Mouse (Mus musculus) embryo, embryonic 10 days (tissue): Measurements from ENCODE around the gene Igf1r.

Experiments
- DNase-seq: peaks from one replicate; pipeline ENCODE4 v3.0.0-alpha.2; 2015; ENCODE audit warnings: low spot score

The Igf1r gene

DNA sequence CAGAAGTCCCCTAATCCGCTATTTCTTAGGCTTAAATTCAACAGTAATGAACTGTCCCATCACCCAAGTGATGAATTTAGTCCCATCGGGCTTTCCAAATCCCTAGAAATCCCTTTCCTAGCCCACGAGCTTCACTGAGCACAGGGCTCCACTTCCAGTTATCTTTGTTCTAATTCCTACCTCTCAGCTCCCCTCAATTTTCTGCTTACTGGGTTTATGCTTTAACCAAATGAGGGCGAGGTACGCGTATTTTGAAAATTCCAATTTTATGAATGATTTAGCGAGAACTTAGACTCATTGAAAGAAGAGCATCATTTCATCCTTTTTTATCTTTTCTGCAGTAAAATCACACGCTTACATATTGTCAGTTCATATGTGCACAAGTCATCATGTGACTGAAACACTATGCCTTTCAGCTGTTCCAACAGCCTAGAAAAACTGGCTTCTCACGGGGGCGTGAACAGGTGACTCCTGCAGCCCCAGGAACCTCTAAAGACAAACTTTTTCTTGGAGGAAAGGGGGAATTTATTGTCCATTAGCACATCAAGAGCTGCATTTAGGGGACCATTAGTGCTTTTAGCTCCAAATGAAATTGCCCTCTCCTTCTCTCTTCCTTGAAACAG lies 100.5 kb downstream of the Igf1r start:
- DNase-seq, result no peak

DNA sequence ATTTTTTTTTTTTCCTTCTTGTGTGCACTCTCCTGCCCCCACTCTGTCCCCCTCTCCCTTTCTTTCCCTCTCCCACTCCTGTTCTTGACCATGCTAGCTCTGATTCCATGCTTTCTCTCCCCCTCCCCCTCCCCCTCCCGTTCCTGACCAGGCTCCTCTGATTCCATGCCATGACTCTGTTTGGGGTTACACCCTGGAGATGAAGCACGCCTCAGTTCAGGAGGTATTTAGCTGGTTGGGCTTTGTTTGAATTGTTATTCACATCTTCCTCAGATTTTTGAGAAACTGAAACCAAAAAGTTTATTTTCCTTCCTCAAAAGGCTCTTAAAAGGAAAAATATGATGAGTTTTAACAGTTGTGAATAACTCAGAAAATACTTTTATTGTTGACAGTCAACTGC lies 101.9 kb downstream of the Igf1r start:
- no peak for DNase-seq

DNA sequence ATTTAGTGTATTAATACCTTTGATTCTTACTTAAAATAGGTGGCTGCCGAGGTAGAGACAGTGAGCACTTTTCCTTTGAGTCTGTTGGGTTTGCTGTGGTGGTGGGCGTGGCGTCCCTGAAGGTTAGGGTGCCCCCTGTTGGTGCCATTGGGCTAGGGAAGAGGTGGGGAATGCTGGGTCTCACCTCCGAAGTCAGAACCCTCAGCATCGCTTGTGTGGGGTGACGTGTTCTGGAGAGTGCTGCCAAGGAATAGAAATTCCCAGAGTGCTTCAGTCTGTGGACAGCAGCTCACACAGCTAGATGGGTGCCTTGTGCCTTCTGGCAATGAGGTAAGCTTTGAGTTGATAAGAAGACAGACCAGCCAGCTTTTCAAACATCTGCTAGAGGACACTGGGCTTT lies 102.3 kb downstream of the Igf1r start:
- DNase-seq, result no peak

DNA sequence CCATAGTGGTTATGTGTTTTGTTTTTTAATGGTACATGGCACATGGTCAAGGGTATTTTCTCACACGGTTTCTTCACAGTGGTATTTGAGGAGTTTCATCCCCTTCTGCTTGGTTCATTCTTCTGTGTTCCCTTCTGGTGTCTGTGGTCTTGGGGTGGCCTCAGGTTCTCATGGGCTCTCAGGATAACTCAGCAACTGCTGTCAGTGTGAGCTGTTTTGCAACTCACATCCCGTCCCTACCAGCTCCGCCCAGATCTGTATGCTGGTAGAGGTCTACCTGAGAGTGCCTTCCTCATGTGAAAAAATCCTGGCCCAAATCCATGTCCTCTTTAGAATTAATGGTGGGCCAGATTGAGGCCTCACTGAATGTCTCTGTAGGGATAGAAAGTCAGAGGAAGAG lies 104.4 kb downstream of the Igf1r start:
- DNase-seq, result no peak

DNA sequence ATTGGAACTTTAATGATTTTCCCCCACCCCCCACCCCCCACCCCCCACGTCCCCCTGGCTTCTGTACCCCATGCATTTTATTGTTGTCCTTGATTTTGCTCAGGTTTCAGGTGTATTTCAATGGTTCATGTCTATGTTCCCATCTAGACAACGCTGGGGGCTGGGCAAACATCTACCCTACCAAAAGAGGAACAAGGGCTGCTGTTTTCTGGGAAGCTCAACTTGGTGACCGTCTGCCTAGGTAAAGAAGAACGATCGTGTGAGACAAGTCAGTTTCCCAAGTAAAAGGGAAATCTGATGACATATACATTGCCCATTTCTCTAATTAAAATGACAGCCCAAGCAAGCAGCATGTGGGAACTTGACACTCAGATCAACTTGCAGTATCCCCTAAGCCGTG lies 107.1 kb downstream of the Igf1r start:
- DNase-seq, result no peak

DNA sequence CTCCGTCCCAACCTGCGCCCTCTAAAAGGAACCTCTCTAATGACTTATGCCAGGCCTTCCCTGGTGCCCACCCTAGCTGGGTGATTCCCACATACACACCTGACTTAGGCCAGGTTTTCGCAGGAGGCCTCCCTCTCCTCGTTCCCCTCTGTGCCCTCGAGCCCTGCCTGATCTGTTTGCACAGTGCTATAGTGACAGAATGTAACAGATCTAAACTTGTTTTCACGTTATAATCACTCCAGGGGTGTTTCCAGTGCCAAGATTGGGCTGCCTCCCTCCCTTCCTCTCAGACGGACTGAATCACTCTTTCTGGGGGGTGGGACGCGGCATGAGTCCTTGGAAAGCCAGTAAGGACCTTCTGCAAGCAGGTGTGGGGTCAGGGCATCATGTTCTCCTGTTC lies 108.8 kb downstream of the Igf1r start:
- no peak for DNase-seq

DNA sequence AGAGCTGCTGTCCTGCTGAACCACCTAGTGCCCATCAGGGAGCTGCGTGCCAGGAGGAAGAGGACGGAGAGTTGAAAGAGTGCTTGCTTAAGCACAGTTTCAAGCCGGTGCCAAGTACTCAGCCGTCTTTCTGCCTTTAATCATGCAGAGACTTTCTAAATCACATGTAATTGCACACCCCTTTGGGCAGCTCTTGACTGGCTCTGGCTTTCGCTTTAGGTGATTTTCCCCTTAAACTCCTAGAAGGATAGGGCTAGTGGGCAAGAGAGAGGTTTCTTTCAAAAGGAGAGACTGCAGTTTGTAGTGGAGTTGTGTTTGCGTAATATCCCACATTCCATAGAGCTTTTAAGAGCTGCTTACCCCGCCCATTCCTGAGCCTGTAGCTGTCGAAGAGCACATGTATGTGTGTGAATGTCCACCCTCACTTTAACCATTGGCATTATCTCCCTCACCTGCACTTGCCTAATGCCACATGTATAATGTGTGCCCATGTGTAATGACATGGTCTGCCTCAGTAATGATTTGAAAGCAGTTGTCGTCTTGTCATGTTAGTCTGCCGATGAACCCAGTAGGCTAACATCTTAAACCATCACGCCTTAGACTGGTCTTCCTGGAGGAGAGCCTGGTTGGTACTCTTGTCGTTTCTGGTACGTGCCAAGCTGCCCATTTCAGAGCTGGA lies 109.7 kb downstream of the Igf1r start:
- DNase-seq, result no peak

DNA sequence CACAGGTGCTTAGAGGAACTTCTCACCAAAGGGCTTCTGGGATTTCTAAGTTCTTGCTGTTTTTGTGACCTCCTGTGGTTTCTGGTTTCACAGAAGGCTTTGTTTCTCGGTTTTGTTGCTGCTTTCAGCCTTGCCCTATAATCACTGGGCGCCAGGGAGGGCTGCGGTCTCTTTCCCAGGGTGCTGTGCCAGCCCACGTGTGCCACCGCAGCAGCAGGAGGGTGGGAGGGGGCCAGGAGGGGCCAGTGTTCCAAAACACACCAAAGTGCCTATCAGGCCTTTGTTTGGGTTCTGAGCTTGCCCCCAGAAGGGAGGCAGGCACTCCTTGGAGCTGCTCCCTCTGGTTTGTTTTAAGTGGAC lies 110.2 kb downstream of the Igf1r start:
- DNase-seq, result no peak

DNA sequence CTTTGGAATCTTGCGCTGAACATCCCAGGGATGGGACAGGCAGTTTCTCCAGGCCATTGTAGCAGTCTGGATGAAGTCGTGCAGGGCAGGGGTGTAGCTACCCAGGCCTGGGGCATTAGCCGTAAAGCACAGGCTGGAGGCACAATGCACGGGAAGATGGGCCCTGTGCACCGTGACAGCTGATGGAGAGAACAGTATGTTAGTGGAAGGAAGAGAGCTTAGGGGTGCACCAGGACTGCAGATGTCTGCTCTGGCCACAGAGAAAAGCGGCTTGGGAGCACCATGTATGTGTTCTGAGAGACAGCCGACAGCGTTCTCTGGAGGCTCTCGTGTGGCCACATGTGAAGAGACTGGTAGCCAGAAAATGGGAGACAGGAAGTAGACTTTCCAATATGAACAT lies 111.1 kb downstream of the Igf1r start:
- no peak for DNase-seq

DNA sequence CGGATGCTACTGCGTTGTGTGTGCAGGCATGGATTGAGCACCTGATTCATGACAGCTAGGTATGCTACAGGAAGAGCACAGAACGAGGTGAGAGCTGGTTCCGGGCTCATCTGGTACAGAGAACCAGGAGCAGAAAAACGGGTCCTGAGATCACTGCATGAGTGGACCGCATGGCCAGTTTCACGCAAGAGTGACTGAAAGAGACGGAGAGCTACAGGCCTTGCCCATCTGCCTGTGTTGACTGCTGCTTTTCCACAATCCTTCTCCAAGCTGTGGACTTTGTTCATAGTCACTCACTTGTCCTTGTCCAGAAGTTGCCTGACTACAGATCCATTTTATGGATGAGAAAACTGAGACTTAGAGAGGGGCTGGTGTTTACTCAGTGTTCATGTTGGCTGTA lies 111.5 kb downstream of the Igf1r start:
- DNase-seq, result no peak

DNA sequence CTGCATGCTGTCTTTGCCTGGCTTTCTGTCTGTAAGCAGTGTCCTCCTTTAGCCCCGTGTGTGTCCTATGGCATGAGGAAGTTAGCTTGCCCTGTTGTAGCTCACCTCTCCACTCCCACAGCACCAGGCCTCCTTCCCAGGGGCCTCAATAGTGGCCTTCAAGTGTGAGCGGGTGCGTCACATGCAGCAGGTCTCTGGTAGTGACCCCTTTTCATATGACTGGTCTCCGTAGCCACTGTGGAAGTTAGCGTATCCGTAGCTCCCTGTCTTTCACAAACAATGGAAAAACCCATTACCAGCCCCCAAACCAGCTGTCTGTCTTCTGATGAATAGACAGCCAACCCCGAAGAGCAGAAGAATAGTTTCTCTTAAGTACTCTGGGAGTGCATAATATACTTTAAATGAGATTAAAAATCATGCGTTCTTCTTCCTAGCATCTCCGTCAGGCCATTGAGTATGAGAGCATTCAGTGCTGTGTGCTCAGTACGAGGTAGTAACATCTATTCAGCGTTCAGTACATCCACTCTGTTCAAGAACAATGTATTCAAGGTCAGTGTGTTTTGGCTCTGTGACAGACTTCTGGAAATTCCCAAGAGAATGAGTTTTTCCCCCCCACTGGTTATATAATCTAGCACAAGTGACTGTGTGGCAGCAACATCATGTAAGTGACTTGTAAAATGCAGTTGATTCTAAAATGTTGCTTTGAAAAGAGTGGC lies 112.2 kb downstream of the Igf1r start:
- DNase-seq, result no peak

DNA sequence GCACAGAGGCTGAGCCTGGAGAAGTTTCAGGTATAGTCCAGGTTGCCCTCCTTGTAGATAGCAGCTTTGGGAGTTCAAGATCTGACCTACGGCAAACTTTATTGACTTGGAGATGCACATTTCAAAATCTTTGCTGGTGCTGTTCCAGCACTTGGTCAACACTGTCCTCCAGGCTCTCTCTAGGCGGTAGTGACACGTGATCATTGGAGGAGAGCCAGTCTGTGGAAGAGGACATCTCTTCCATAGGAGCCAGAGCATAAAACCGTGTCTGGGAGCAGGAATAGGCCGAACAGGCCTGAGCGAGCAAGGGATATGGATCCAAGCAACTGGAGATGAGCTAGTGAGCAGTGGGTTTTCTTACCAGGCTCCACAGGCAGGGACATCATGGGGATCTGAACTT lies 113.3 kb downstream of the Igf1r start:
- no peak for DNase-seq

DNA sequence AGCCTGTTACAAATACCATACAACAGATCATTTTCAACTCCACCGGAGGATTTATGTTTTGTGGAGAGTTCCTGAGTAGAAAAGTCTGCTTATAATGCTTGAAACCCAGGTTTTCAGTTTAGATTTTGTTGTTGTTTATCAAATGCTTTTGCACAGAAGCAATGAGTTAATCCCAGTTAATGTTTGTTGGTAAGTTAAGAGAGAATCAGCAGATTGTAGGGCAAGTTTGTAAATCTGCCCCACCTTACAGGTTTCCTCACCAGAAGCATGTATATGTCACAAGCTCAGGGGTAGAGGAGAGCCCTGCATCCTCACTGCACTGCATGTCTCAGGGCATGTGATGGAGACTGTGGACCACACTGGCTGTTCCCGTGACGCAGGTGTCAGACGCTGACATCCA lies 114.7 kb downstream of the Igf1r start:
- DNase-seq, result no peak

DNA sequence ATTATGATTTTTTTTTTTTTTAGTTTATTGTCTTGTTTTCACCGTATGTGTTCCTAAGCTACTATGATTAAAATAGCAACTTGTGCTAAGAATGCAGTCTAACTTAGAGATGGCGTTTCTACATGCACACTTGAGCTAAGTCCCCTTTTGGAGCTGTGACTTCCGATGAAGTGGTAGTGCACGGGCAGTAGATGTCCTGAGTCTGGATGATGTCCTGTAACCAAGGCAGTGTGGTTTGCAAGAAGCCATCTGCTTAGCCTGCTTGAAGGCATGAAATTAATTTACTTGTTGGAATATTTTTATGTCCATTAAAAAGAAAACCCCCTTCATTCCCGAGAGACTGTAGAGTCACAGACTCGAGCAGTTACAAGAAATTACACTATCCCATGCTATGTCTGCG lies 116.7 kb downstream of the Igf1r start:
- no peak for DNase-seq

DNA sequence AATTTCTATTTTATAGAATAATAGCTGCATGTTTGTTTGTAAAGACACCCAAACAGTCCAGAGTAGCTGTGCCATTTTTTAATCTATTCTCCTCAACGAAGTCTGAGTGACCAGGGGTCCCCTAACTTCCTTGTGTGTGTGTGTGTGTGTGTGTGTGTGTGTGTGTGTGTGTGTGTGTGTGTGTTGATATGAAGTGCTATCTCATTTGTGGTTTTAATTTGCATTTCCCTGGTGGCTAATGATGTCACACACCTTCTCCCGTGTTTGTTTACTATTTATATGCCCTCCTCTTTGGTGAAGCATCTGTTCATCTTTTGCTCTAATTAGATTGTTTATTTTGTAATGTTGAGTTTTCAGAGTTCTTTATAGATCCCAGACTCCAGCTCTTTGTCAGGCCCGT lies 117.4 kb downstream of the Igf1r start:
- DNase-seq, result no peak

DNA sequence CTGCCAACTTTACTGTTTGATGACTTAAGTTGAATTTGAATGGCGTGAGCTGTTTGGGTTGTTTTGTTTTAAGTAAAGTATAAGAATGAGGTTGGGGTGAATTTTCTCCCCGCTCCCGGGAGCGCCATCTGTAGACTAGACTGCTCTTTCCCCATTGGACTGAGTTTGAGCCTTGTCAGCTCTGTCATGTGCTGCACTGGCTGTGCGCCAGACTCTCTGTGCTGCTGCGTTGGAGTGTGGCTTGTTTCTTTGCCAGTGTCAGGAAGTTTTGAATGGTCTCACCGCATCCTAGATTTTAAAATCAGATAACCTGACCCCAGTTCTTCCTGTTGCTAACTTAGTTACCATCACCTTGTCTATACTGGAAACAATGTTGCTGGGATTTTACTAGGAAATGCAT lies 118.0 kb downstream of the Igf1r start:
- no peak for DNase-seq

DNA sequence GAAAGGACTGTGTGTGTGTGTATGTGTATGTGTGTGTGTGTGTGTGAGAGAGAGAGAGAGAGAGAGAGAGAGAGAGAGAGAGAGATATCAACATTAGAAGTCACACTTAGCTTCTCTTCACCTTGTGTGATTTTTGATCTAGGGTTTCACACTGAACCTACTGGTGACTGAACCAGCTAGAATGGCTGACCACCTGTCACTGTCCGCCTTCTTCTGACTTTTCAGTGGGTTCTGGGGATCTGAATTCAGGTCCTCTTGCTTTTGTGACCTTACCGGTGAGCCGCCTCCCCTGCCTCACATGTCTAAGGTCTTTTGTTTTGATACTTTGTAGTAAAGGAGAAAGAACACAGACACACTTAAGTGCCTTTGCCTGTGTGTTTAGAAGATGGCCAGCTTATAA lies 118.4 kb downstream of the Igf1r start:
- DNase-seq, result no peak

DNA sequence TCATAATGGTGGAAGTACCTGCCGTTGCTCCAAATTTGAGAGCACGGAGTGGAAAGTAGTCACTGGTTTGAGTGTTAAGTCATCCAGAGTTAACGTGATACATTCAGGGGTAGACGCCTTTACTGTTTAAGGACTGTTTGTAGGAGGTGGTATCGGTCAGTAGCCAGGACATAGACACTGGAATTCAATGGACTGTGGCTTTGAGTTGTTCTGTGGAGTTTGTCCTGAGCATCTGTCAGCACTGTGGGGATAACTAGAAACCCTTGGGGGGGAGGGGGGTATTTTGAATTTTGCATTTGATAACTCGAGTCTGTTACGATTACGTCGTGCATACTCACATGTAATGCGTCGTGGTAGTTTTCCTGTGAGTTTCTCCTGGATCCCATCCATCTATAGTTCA lies 119.1 kb downstream of the Igf1r start:
- no peak for DNase-seq

DNA sequence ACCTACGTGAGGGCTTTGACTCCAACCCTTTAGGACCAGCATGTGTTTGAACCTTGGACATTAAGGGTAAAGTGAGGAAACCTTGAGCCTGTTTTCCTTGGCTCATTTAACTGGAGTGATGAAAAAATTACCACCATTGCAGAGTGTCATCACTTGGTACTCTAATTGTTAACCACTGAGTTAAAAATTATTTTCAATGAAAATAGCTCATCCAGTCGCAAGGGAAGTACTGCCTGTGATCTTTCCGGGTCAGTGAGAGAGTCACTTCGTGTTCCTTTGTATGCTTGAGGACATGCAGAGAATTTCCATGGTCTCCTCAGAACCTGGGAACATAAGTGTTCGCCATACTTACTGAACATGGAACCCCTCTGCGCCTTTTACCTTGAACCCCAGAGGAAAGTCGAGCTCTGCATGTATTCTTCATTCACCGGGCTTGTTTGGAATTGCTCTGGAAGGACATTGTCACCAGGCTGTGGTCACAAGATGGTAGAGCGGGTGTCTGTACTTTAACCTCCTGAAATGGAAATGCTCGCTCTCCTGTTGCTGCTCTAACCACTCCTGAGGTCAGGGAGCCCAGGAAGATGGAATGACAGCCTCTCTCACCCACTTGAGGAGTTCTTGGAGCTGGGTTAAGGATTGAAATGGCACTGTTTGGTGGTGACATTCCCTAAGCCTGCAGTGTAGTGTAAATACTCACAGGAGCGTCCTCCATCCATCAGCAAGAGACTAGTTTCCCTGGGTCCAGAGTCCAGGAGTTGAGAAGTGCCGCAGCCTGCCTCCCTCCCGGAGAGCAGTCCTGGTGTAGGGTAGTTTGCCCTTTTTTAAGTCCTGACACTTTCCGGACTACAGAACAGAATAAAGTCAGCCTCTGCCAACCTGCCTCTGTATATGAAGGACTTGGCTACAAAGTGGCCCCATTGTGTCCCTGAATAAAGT lies 120.2 kb downstream of the Igf1r start:
- no peak for DNase-seq

DNA sequence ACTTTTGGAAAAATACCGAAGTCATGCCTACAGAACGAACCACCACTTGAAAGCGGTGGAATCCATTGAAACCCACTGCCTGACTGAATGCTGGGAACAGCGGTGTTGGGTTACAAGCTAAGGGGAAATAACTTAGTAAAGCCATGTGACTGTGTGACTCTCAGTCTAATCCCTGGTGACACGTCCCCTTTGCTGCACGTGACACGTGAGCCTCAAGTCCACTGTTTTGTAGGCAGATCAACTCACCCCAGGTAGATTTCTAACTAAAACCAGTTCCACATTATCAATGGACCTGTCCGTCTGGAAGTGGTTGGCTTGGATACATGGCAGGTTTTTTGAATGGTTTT lies 120.8 kb downstream of the Igf1r start:
- peak; percentile 74 for DNase-seq

DNA sequence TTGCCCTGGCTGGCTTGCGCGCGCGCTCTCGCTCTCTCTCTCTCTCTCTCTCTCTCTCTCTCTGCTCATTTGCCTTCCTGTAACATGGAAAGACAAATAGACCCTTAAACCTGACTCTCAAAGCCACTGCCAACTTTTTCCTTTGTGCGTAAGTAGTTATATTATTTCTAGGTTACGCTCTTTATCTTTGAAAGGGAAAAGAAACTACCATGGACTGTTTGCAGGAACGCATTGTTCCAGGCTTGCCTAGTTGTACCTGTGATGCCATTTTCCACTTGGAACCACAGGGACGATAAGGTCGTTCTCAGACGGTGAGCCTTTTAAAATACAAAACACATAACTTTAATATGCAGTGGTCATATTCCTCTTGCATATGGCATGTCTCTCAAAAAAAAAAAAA lies 122.1 kb downstream of the Igf1r start:
- no peak for DNase-seq

DNA sequence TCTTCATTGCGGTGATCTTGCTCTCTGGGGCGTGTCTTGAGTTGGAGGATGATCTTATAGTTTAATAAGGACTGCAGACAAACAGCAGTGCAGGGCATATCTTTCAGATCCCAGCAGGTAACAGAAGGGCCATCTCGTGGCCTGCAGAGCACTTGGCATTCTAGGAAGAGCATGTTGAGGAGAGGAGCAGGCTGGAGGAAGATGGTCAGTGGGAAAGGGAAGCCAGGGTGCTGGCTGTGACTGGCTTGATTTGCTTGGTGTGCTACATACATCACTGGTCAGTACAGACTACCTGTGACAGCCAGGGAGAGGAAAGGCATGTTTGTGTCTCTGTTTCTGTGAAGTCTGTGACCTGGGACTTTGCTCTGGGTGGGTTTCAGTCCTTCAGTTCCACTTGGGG lies 122.8 kb downstream of the Igf1r start:
- DNase-seq, result no peak
